Mouse (Mus musculus): ENCODE measurements around the gene Serpinb8.

The Serpinb8 gene

DNA sequence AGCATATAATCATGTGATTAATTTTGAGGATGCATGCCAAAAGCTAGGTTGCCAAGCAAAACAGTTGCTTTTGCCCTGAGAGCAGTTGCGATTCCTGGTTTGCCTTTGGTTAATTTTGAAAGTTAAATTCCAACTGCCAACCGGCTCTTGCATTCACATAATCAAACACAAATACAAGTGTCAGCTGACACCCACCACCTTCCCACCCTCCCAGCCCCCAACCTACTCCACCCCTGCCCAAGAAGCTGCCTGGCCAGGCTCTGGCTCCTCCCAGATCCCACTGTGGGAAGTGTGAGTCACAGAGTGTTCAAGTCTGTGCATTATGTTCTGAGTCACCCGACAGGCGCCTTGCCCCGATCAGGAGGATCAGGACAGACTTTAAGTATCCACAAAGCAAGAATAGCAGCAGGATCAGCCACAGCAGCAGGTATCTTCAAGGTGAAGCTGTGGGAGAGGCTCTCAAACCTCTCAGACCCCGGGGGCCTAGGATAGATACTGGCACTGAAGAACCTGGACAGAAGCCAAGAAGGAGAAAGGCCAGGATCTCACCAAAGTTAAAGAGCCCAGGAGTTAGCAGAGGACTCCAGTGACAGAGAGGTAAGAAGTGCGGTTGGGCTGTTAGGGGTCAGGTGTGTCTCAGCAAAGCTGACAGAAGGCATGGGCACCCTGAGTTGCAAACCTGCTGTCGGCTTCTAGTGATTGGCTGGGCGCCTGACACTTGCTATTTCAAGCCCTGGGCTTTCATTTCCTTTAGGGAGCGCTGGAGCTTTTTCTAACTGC, at the start of gene Serpinb8:
Serpinb8 (plus strand) TSS at position 316 of the 780 bp plus-strand sequence.
- DNase-seq (ENCODE audit: low spot score): peak; percentile 45

DNA sequence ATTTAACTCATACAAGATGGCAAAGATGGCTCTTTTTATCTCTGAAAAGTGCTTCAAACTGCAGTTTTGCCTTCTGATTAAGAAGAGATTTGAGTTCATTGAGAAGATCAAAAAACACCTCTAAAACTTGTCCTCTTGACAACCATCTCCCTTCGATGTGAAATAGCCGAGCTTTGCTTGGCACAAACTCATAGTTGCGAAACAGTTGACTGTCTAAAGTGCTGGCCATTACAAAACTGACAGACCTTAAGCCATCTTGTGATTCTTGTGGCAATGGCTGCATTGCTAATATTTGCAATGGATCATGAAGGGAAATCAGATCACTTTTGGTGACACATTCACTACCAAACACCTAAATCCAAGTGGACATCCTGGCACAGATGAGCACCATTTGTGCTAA, 30.3 kb upstream of the Serpinb8 start:
- DNase-seq (ENCODE audit: low spot score): no peak

DNA sequence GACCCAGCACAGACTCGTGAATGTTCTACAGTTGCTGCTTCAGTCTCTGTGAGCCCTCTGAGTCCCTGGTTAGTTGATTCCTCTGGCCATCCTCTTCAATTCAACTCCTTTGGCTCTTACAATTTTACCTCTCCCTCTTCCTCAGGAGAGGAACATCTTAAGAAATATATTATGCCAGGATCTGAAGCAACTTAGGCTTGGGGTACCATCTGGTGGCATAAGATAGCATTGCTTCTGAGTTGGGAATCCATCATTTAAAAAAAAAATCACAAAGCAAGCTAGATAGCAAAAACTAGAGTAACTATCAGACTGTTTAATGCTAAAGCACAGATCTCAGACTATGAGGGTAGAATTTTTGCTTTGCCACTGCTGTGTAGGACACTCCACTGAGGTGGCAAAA, 27.7 kb upstream of the Serpinb8 start:
- peak; percentile 9 for DNase-seq (ENCODE audit: low spot score)

DNA sequence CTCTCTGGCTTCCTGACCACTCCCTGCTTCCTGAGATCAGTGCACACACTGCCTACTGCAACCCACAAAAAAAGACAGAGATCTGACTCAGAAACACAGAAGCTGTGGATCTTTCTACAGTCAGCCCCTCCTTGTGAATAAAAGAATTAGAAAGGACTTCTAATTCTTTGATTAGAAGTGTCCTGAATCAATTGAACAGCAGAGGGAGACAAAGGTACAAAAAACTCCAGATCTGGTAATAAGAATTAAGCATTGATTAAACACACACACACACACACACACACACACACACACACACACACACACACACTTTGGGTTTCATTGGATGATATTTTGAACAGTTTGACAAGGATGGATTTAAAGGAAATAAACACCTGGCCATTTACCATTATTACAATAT, 24.2 kb upstream of the Serpinb8 start:
- DNase-seq (ENCODE audit: low spot score): no peak

DNA sequence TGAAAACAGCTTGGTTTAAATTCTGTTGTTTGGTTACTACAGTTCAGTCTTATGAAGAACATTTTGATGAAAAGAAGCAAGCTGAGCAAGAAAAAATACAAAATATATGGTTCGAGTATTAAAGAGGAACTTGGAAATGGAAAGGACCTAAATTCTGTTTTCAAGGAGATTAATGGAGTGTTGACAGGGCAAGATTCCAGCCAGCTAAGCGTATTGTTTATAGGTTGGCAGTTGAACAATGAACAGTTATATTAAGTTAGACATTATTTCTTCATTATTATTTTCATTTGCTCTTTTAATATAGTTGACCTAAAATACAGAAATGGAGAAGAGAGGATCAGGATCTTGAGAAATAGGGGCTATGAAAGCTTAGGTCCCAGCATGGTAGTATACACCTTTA, 13.7 kb upstream of the Serpinb8 start:
- no peak for DNase-seq (ENCODE audit: low spot score)

DNA sequence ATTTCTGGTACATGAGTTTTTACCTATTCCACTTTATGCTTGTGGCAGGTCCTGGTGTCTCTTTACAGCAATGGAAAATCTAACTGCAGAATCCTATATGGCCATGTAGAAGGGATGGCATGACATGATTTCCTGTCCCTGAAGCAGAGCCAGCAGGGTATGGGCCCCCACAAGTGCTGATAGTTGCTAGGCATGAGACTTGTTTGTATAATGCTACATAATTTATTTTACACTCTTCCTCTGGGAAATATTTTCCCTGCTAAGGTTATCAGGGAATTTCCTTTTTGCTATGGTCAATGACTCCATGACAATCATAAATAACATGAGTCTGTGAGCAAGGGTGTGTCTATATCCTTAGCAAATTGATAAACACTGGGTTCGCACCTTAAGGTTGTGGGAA, 12.3 kb upstream of the Serpinb8 start:
- no peak for DNase-seq (ENCODE audit: low spot score)

DNA sequence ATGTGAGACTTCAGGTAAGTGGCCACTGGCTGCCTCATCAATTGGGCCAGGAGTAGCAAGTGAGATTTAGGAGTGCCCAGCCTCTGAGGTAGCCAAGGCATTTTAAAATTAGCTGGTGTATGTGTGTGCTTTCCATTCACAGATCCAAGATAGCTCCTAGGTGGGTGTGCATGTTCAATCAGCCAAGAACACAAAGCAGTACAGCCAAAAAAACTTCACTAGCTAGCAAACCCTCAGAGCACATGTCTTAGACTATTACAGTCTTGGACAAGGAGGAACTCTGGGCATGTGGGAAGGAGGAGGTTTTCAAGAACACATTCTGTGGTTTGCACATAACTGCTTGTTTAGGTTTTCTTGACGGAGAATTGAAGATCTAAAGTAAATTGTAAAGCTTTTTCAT, 8.6 kb upstream of the Serpinb8 start:
- DNase-seq (ENCODE audit: low spot score): peak; percentile 18

DNA sequence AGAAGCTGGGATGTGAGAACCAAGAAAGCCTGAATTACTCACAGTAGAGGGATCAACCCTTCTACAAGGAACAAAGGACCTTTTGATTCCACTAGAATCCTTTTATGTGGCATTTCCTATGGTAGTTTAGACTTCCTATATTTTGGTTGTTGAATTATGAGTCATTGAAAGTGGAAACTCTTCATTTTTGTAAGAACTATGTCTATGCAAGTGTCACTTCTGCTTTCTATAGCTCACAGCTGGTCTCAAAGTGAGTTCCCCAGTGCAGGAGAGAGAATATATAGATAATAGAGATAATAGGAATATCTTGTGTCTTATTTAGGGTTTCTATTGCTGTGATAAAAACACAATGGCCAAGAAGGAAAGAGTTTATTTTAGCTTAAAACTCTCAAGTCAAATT, 6.9 kb upstream of the Serpinb8 start:
- DNase-seq (ENCODE audit: low spot score): no peak

DNA sequence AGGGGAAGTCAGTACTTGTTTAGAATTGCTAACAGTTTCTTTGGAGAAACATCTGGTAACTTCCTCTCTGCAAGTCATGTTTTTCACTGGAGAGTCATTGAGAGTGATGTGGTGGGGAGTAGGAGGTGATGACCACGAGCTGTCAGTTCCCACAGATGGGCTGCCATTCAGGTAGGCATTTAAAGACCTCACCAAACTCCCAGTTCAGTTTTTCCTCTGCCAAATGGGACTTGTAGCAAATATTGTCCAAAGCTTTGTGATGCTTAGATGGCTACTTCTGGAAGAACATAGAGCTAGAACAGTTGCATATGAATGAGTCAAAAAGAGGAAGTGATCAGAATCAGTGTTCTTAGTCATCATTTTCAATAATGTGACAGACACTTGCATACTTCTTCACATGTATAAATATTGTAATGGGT, 5.8 kb upstream of the Serpinb8 start:
- DNase-seq (ENCODE audit: low spot score): no peak

DNA sequence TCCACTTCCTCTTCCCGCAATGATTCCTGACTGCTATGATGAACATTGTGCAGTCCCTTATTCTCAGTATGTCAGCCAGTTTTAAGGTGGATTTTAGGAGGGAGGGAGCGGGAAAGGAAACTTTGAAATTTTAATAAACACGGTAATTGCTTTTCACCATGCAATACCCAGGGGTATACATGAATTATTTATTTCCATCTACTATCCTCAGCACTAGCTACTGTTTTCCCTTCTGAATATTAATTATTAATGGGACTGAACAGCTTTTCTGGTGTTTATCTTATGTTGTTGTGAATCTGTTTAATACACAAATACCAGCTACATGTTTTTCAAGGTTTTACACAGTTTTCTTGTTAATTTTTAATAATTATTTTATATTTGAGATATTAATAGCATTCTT, 4.9 kb upstream of the Serpinb8 start:
- DNase-seq (ENCODE audit: low spot score): no peak

DNA sequence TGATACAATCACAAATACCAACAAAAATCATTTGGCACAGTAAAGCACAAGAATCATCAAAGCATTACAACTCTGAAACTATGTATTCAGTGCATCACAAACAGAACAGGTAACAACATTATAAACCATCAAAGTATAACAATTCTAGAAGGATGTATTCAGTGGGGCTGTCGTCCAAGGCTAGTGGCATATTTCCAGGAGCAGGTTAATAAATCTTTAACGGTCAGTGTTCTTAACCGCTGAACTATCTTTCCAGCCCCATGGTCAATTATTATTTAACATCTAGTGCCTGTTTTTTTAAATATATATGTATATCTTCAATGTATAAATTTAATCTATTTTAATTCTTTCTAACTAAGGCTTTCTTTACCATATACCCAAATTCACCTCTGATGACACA, 3.6 kb upstream of the Serpinb8 start:
- DNase-seq (ENCODE audit: low spot score): no peak

DNA sequence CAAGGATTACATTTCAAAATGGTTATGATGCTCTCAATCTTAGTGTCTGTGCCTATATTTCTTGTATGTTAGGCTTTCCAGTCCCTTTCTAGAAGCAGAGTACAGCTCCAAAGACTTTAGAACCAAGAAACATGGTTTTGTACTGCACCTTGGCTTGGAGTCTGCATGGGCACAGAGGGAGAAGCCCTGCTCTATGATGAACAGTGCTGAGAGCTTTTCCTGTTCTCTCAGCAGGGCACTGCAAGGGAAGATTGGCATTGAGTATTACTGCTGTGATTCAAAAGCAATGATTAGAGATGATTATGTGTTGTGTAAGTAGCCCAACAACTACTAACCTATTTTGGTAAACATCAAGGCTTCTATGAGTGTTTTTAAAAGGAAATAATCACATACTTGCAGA, 1.6 kb upstream of the Serpinb8 start:
- DNase-seq (ENCODE audit: low spot score): no peak

DNA sequence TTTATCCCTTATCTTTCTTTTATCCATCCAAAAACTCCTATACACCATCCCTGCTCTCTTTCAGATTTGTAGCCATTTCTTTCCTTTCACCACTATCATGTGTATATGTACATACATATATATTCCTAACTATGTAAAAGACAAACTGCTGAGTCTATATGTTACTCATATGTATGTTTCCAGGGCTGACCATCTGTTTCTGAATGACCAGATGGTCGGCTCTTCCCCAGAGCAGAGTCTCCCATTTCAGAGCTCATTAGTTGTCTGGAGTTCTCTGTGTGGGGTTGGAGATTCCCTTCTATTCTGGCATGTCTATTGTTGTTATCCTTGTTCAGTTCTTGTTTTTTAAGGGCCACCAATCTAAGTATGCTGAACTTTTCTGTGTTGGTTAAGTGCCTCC, 1.2 kb upstream of the Serpinb8 start:
- DNase-seq (ENCODE audit: low spot score): no peak

DNA sequence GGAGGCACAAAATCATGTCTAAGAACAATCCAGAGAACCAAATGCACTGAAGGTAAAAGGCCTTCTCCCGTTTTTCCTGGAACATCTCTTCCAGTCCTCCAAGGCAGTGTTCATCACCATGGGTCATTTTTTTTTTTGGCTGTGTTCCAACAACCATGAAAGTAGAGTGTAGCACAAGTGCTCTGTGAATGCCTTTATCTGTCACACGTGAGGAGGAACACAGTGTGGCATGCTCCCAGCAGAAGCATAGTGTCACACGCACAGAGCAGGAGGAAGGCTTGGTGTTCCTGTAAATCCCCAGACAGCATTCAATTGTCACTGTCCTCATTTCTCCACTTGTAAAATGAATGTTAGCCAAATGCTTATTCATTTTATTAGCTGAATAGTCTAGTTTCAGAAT, 2.8 kb downstream of the Serpinb8 start:
- no peak for DNase-seq (ENCODE audit: low spot score)

DNA sequence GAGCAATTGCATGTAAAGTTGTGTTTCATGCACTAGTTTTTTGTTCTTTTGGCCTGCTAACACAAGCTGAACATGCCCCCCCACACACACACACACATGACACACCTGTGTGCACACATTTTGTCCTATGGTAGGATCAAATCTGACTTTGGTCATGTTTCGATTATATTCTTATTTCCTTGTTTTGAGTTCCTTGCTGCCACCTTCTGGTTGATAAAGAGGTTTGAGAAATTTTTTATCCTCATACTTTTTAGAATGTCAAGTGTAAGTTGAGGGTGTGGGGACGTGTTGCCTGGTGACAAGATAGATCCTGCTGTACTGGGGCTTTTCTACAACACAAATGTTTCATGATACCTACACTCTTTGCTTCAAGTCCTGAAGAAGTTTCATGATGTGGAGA, 3.7 kb downstream of the Serpinb8 start:
- no peak for DNase-seq (ENCODE audit: low spot score)

DNA sequence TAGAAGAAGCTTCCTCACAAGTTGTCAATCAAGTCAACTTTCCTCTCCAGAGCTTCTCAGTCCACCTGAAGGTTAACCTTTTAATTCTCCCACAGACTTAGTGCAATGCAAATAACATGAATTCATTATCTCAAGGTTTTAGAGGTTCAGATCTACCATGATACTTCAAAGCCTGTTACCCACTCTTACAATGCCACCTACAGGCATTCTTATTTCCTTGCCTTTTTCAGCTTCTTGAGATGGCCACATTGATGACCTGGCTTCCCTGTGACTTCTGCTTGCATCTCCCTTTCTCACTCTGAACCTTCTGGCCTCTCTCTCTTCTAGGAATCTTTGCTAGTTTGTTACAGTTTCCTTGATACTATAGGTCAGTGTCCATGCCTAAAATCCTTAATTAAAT, 7.1 kb downstream of the Serpinb8 start:
- no peak for DNase-seq (ENCODE audit: low spot score)

DNA sequence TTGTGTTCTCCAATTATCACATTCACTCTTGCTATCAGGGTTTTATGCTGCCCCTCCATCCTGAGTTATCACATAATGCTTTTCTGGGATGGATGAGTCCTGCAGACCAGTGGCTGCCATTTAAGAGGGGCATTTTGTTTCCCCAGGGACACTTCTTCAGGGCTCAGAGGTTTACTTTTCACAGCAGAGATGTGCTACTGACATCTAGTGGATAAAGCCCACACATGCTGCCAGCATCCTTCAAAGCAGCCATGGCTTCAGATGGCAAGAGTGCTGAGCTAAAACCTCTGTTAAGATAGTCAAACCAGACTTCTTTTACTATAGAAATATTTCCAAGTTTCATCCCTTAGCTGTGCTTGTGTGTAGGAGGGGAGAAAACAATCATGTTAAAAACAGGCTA, 8.7 kb downstream of the Serpinb8 start:
- DNase-seq (ENCODE audit: low spot score): peak; percentile 22

DNA sequence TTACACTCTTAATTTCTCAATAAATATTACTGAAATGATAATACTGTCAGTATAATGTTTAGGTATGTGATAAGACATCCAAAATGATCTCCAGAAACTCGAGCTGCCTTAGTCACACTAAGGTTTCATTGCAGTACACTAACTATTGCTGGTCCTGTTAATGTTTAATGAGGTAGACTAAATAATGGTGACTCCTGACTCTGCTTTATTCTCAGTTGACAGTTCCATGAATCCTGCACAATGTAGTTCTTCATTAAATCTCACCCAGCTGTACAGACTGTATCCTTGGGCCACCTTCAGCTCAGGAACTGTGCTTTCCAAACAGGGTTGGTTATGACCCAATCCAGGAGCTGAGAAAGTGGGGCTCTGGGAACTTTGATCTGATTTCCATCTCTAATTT, 19.1 kb downstream of the Serpinb8 start:
- DNase-seq (ENCODE audit: low spot score): no peak

DNA sequence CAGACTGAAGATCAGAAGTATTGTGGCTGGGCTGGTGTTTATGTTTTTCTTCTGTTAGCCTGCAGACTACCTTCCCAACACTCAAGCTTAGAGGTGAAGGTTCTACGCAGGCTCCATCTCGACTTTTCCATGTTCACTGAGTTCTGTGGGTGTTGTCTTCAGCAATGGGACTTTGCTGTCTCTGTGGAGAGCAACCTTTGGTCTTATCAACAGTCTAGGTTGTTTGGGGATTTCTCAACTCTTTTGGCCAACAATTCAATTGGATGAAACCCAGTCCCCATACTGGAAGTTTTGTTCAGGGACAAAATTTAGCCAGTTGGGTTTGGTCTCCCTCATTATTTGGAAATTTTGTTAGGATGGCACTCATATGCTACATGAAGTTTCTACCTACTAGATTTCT, 24.3 kb downstream of the Serpinb8 start:
- no peak for DNase-seq (ENCODE audit: low spot score)

DNA sequence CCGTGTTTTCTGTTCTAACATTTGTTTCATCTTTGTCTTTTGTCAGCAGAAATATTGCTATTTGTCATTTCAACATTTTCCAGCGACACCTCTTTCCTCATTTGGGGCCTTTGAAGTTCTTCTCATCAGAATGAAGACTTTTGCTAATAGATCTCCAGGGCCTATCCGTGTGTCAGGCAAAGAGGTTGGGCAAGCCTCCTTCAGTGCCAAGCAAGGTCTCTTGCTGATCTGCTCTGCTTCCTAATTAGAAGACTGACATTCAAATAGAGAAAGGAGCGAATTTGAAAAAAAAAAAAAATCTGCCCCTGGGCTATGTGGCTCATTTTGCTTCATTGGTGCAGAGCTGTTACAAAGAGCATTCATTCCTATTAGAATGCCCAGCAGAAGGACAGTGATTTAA, 32.2 kb downstream of the Serpinb8 start:
- no peak for DNase-seq (ENCODE audit: low spot score)

DNA sequence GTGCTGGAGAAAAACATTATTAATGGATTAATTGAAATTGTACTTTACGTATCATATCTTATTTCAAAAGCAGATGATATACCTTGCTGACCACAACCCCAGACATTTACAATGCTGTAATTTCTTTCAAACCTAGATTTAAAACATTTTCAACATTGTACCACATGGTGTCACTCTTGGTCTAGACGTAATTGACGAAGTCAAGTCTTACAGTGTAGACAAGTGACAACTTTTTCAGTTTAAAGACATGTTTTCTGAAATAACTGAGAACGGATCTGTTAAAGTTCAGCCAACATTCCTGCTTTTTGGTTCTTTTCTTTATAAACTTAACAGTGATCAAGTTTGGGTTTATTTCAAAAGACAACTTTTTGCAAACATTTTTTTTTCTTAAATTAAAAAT, 46.1 kb downstream of the Serpinb8 start:
- no peak for DNase-seq (ENCODE audit: low spot score)

DNA sequence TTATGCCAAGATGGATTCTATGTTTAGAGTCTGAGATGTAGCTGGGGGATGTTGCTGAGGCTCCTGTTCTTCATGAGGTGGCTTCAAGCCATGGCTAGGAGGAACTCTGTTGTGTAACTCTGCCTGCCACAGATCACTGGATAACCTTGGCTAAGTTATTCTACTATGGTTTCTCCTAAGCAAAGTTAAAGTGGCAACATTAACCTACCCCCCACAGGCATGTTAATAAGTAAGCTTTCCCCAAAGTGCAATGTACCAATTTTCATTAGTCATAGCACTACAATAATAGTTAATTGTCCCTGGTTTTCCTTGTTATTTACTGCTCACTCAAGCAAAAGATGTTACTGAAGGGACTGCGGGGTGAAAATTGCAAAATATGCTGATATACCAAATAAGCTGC, 48.2 kb downstream of the Serpinb8 start:
- no peak for DNase-seq (ENCODE audit: low spot score)

DNA sequence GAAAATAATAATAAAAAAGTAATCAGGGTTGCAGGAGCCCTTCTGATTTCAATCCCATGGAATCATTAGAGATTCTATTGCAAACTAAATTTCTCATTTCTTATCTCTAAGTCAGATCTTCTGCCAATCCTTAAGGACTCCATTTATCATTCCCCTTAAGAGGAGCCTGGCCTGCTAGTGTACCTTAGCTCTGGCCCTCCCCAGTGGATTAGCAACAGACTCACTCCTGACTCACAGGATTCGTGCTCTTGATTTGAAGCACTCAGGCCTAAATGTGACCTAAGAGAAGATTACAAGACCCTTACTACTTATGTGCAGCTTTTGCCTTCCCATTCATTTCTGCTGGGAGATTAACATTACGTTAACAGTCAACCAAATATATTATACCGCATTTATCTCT, 48.7 kb downstream of the Serpinb8 start:
- no peak for DNase-seq (ENCODE audit: low spot score)

DNA sequence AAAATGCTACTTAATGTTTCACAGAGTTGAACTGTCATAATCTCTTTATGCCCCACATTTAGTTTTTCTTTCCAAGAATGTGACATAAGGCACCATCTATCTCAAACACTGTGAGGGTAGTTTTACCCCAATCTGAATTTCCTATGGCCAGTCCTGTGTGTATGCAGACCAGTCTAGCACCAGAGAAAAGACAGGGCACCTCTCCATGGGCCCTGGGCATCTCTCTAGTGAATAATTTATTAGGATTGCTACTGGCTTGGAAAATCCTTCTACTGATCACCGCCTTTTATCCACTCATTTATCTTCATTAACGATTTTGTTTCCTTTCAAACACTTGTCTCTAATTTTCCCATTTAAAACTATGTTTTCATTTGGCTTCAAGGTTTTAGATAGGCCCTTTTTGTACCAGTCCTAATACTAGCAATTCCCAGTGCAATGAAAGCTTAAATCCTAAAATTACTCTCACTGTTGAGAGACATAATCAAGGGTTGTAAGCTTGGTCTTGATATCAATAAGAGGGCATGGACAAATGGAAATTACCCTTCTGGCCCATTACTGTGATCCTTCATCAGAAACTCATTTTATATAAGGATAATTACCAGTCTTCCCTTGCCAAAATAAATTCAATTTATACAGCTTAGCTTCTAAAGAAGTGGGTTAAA, 52.8 kb downstream of the Serpinb8 start:
- DNase-seq (ENCODE audit: low spot score): no peak

Data from layer of hippocampus, adult 11-12 months (tissue).